Mouse (Mus musculus) liver, embryonic 16.5 days (tissue): ENCODE results near the gene Depdc5. TPM values are rescaled to one million over a fixed set of nuclear protein-coding genes. Genes with fewer than 3 reads are reported as not detected.

Source experiments
- ATAC-seq: fragments of 200-750 bp; cut with Nextera tagmentation; 2 replicates; pipeline ENCODE4 v1.8.0; 2017; ENCODE audit warnings: low read depth, mild to moderate bottlenecking, moderate number of reproducible peaks, moderate library complexity
- H3K27ac ChIP-seq: fragments of 300-500 bp; sonication (generic); 2 replicates; pipeline ENCODE4 v1.5.1; 2014; ENCODE audit warnings: mild to moderate bottlenecking, low read length
- H3K27me3 ChIP-seq: fragments of 300-500 bp; sonication (generic); 2 replicates; pipeline ENCODE4 v1.6.1; 2014; ENCODE audit warnings: low read depth, low read length, mixed read lengths; ENCODE audit not compliant: control insufficient read depth, insufficient read depth
- H3K36me3 ChIP-seq: fragments of 300-500 bp; sonication (generic); 2 replicates; pipeline ENCODE4 v1.6.1; 2014; ENCODE audit warnings: mild to moderate bottlenecking; ENCODE audit not compliant: control insufficient read depth, insufficient read depth
- H3K4me1 ChIP-seq: fragments of 300-500 bp; sonication (generic); 2 replicates; pipeline ENCODE4 v1.6.1; 2014; ENCODE audit warnings: low read depth, low read length, mixed read lengths; ENCODE audit not compliant: control insufficient read depth
- H3K4me2 ChIP-seq: fragments of 300-500 bp; sonication (generic); 2 replicates; pipeline ENCODE4 v1.6.1; 2014; ENCODE audit warnings: low read depth, low read length, mixed read lengths
- H3K4me3 ChIP-seq: fragments of 300-500 bp; sonication (generic); 2 replicates; pipeline ENCODE4 v1.5.1; 2014; ENCODE audit warnings: low read depth, mild to moderate bottlenecking, low read length
- H3K9ac ChIP-seq: fragments of 300-500 bp; sonication (generic); 2 replicates; pipeline ENCODE4 v1.6.1; 2014; ENCODE audit warnings: low read depth, low read length
- H3K9me3 ChIP-seq: fragments of 300-500 bp; sonication (generic); replicated peaks from 2 replicates; pipeline ENCODE4 v1.6.1; 2016; ENCODE audit warnings: low read length; ENCODE audit not compliant: control insufficient read depth
- WGBS: fragments of 180-500 bp; shearing (Covaris S2); extraction: QIAGEN DNeasy Blood & Tissue Kit; methylation state at CpG from one replicate; pipeline ENCODE4 v1.1.7; 2014; ENCODE audit not compliant: insufficient replicate concordance; 5-methylcytosine and 5-hydroxymethylcytosine counted together
- polyA plus RNA-seq: library from polyadenylated mRNA; unstranded; fragments of >200 nt; fragmentation: Nextera tagmentation; extraction: Ambion mirVana; gene quantifications from 2 replicates; pipeline ENCODE4 v1.2.1, GENCODE M21; 2015

Gene Depdc5
- polyA plus RNA-seq, 1 experiment from 2014 or later = 8.0 TPM

DNA sequence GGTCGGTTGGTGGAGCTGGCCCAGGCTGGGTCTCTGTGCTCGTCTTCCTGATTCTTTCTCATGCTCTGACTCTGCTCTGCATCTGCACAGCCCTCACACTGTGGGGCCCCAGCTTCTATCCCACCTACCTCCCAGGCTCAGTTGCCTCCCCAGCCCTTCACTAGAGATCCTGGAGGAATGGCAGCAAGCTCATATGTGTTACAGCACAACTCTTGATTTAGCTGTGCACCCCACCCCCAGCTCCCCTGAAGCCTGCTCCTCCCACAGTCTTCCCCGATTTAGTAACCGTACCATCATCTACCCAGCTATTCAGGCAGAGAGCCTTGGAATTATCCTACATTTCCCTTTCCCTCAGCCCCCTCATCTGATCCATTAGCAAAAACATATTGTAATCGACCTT is 137.6 kb downstream of the Depdc5 start:
- H3K9me3 ChIP-seq = no peaks in the 10 kb centered on the region
- H3K4me2 ChIP-seq = no peak overlapping the region
- no peak for ATAC-seq
- 58% methylated on average over 5 of the region's 5 CpGs for WGBS
- no peak overlapping the region for H3K27ac ChIP-seq
- H3K9ac ChIP-seq = no peak overlapping the region
- H3K4me1 ChIP-seq = no peaks in the 10 kb centered on the region
- no peaks in the 10 kb centered on the region for H3K36me3 ChIP-seq
- H3K27me3 ChIP-seq = no peaks in the 10 kb centered on the region
- no peak overlapping the region for H3K4me3 ChIP-seq

DNA sequence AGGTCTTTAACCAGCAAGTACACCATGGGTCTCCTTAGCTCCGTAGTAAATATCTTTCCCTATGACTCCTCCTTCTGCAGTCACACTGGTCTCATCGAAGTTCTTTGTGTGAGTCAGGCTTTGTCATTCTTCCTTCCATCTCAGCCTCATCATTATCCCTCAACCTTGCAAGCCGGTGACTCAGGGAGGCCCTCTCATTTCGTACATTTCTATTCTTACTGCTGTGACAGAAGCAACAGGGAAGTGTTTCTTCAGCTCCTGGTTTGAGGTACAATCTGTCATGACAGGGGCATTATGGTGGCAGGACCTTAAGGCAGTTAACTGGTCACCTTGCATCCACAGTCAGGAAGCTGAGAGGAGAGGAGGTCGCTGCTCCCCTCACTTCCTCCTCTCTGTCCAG is 139.3 kb downstream of the Depdc5 start:
- Histone ChIP-seq H3K36me3 (no peaks in the 10 kb centered on the region), H3K4me3 (no peak overlapping the region), H3K27ac (no peak overlapping the region), H3K4me2 (no peak overlapping the region), H3K9me3 (no peaks in the 10 kb centered on the region), H3K9ac (no peak overlapping the region), H3K27me3 (no peaks in the 10 kb centered on the region), H3K4me1 (no peaks in the 10 kb centered on the region)
- 66% methylated on average over 5 of the region's 5 CpGs for WGBS
- no peak for ATAC-seq

DNA sequence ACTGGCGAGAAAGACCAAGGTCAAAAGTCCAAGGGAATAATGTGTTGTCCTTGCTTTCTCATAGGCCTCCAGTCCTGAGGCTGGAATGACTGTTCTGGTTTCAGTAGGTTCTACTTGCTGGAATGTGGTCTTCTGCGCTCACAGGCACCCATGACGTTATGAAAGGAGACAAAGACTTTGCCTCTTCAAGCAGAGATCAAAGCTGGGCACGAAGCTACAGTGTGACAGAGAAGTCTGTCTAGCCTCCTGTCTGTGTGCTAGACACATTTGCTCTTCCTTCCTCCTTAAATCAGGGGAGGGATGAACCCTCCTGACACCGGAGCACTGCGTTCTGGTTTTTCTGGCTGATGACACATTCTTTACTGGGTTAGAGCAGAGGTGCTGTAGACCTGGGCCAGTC is 140.0 kb downstream of the Depdc5 start:
- ATAC-seq = no peak
- H3K9me3 ChIP-seq = no peaks in the 10 kb centered on the region
- WGBS = 59% methylated on average over 6 of the region's 6 CpGs

DNA sequence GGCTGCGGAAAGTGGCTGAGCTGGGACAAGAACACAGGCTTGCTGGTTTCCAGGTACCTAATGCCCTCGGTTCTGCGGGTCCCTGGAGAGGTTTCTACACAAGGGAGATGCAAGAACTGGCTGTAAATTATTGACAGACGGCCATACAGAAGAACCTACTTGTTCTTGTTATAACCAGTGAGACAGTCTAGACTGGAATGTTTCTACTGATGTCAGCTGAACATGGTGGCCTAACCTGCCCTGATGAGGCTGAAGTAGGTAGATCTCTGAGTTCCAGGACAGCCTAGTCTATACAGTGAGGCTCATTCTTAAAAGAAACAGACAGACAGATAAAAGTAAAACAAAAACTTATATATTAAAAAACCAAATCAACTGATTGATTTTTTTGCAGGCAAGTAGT is 140.6 kb downstream of the Depdc5 start:
- Histone ChIP-seq H3K4me1 (no peaks in the 10 kb centered on the region), H3K9ac (no peak overlapping the region), H3K9me3 (no peaks in the 10 kb centered on the region), H3K36me3 (no peaks in the 10 kb centered on the region), H3K4me2 (no peak overlapping the region), H3K4me3 (no peak overlapping the region), H3K27me3 (no peaks in the 10 kb centered on the region), H3K27ac (no peak overlapping the region)
- ATAC-seq = no peak
- WGBS = 52% methylated on average over 4 of the region's 4 CpGs

More for the DNA sequence above, 140.0 kb downstream of the Depdc5 start:
- Histone ChIP-seq H3K4me2 (no peak overlapping the region), H3K9ac (no peak overlapping the region), H3K4me3 (no peak overlapping the region), H3K4me1 (no peaks in the 10 kb centered on the region), H3K36me3 (no peaks in the 10 kb centered on the region), H3K27ac (no peak overlapping the region), H3K27me3 (no peaks in the 10 kb centered on the region)

DNA sequence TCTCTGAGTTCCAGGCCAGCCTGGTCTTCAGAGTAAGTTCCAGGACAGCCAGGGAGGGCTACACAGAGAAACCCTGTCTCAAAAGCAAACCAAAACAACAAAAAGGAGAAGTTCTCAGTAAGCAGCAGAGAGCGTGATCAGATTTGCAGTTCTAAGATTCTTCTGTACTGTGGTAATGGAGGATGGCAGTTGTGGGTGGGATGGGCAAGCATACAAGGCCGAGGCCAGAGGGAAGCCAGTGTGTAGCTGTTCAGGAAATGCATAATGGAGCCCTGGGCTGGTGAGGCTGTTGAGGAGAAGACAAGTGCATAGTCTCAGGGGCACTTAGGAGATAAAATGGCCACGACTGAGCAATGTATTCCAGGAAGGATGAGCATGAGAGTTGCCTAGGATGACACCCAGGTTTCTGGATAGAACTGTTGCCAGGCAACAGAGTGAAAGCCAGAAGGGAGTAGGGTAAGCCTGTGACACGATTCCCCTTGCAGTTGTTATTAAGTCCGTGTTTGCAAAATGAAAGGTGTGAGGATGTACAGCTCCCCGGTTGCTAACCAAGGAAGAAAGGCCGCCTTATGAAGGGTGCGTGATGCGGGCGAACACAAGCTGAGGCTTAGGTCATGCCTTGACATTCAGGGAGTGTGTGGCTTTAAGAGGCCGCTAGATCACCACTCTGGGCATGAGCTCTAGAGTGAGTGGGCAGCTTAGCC is 142.1 kb downstream of the Depdc5 start:
- no peaks in the 10 kb centered on the region; the same call in 1 of the 2 replicates for H3K4me1 ChIP-seq
- no peaks in the 10 kb centered on the region for H3K36me3 ChIP-seq
- no peaks in the 10 kb centered on the region for H3K9me3 ChIP-seq
- no peak overlapping the region for H3K4me2 ChIP-seq
- H3K27ac ChIP-seq = no peak overlapping the region
- no peak for ATAC-seq
- no peak overlapping the region for H3K9ac ChIP-seq
- no peaks in the 10 kb centered on the region for H3K27me3 ChIP-seq
- 52% methylated on average over 11 of the region's 11 CpGs for WGBS
- H3K4me3 ChIP-seq = no peak overlapping the region

DNA sequence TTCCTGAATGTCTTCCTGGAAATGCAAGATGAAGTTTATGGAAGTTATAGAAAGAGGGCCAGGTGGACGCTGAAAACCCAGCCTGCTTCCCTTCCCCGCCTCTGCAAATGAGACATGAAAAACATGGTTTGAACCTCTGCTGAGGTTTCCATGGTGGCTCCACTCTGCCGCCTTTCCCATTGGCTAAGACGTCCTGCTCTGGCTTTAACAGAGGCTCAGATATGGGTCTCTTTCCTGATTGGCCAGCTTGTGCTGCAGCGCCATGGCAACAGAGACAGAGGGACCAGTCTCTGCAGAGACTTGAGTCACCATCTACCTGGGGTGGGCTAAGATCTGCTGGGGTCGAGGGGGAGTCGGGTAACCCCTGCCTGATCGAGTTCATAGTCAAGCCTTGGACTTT is 143.2 kb downstream of the Depdc5 start:
- Histone ChIP-seq H3K27me3 (no peaks in the 10 kb centered on the region; the same call in 1 of the 2 replicates), H3K4me2 (no peak overlapping the region), H3K9ac (no peak overlapping the region), H3K4me3 (no peak overlapping the region), H3K9me3 (no peaks in the 10 kb centered on the region), H3K27ac (no peak overlapping the region), H3K36me3 (no peaks in the 10 kb centered on the region), H3K4me1 (no peaks in the 10 kb centered on the region; the same call in 1 of the 2 replicates)
- ATAC-seq = no peak
- WGBS = 47% methylated on average over 8 of the region's 8 CpGs

DNA sequence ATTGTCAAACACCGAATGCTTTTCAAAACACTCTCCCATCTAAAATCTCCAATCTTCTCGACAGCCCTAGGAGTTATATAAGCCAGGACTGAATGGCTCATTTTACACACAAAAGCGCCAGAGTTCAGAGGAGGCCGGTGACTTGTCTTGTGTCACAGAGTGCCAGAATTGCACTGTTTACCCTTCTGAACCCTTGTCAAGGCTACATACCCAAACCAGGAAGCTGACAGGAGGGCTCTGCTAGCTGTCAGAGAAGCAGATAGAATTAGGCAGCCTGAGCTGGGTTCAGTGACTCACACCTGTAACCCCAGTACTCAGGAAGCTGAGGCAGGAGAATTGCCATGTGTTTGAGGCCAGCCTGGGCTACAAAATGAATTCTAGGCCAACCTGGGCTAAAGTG is 143.9 kb downstream of the Depdc5 start:
- H3K9ac ChIP-seq = no peak overlapping the region
- ATAC-seq = peak; percentile 61
- H3K36me3 ChIP-seq = no peaks in the 10 kb centered on the region
- H3K27ac ChIP-seq = no peak overlapping the region
- 60% methylated on average over 4 of the region's 4 CpGs for WGBS
- H3K27me3 ChIP-seq = no peaks in the 10 kb centered on the region; the same call in 1 of the 2 replicates
- no peak overlapping the region for H3K4me2 ChIP-seq
- no peaks in the 10 kb centered on the region for H3K9me3 ChIP-seq
- H3K4me3 ChIP-seq = no peak overlapping the region
- no peaks in the 10 kb centered on the region; the same call in 1 of the 2 replicates for H3K4me1 ChIP-seq

DNA sequence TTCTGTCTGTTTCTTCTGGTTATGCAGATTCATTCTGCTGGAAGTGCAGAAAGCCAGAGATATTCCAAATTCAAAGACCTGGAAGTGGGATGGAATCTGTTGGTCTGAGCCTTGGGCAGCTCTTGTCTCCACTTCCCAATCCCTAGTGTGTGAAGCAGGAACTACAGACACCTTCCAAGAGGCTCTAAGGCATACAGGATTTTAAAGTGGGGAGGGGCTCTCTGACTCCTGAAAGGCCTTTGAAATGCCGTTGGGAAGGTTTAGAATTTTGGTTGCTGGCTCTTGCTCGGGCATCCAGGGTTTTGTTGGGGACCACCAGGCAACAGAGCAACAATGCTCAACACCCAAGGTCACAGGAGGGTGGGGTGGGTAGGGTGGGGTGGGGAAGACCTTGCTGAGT is 145.8 kb downstream of the Depdc5 start:
- H3K36me3 ChIP-seq = no peaks in the 10 kb centered on the region
- 40% methylated on average over 2 of the region's 2 CpGs for WGBS
- no peak for ATAC-seq
- no peak overlapping the region for H3K27ac ChIP-seq
- no peak overlapping the region for H3K9ac ChIP-seq
- H3K27me3 ChIP-seq = no peaks in the 10 kb centered on the region; the same call in 1 of the 2 replicates
- H3K4me2 ChIP-seq = no peak overlapping the region
- H3K4me1 ChIP-seq = no peaks in the 10 kb centered on the region; the same call in 1 of the 2 replicates
- no peaks in the 10 kb centered on the region for H3K9me3 ChIP-seq
- H3K4me3 ChIP-seq = no peak overlapping the region
